9 mouse cellular contexts compared by ENCODE assay signal in the genomic region with DNA sequence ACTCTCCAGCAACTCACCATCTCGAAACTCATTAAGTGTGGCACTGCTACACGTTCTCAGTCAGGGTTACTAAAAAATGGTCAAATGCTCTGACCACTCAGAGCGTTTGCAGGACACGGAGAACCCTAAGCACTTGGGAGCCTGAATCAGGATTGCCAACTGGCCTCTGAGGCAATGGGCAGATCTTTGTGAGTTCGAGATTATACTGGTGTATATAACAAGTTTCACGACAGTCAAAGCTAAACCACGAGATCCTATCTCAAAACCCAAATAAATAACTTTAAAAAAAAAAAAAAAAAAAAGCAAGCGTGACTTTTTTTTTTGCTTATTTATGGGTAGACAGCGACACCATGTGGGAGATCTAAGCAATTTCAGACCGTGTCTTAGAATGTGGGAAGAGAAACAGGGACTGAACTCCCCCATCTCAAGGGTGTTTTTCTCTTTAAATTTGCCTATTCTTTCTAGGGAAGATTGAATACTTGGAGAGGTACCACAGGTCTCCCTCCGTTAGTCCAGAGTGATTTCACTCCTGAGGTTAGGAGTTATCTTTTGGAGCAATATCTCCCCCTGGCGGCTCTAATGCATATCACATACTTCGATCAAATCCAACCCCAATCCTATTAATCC. TPM values are rescaled to one million over a fixed set of nuclear protein-coding genes. Genes with fewer than 3 reads are reported as not detected.
DNase-seq lines count a peak whose midpoint lies in the region; ATAC-seq and TF ChIP-seq lines count a peak whose summit lies in the region.
"Had no signal": no experiment of that assay in that cellular context is flagged by ENCODE, and none has a peak within 500 bp of the region (broad histone marks: within the 10 kb centered on the region; RNA-seq: fewer than 3 reads in every experiment).

No protein-coding gene starts in this region.

- no peaks in the 10 kb centered on the region for H3K27me3 ChIP-seq in thymus, adult 2 months (ENCODE audit: control insufficient read depth, insufficient read depth, low read length)
- H3K27me3 ChIP-seq in cerebellum, adult 2 months (ENCODE audit: control insufficient read depth, insufficient read depth, low read length): no peaks in the 10 kb centered on the region
- H3K27me3 ChIP-seq in forebrain, postnatal 0 days (ENCODE audit: insufficient read depth, low read length): peaks cover 10% of the 10 kb centered on the region
- H3K27me3 ChIP-seq in lung, embryonic 15.5 days: peaks cover 23% of the 10 kb centered on the region; the same call in 1 of the 2 replicates

- no peak for TF ChIP-seq CTCF in thymus, adult 2 months (IDR thresholded peaks at IDR 0.05; ENCODE audit: borderline replicate concordance, control insufficient read depth, extremely low read depth, insufficient read depth, low read length, poor library complexity)
- peak; percentile 55; the same call in 1 of the 2 replicates for TF ChIP-seq CTCF in cerebellum, adult 2 months (IDR thresholded peaks at IDR 0.05; ENCODE audit: borderline replicate concordance, insufficient read depth, low read depth, low read length)
- TF ChIP-seq CTCF in forebrain, postnatal 0 days (IDR thresholded peaks at IDR 0.05; ENCODE audit: low read depth): peak; percentile 76

- H3K4me1 ChIP-seq in thymus, adult 2 months (replicated peaks; ENCODE audit: control insufficient read depth, insufficient read depth, low read length): peaks cover 19% of the 10 kb centered on the region
- H3K4me1 ChIP-seq in cerebellum, adult 2 months (ENCODE audit: control insufficient read depth, insufficient read depth, low read length): no peaks in the 10 kb centered on the region
- H3K4me1 ChIP-seq in forebrain, postnatal 0 days (ENCODE audit: insufficient read depth): peaks cover 12% of the 10 kb centered on the region; the same call in 1 of the 2 replicates
- peaks cover 11% of the 10 kb centered on the region for H3K4me1 ChIP-seq in lung, embryonic 15.5 days

- 3% methylated on average over 13 of the region's 13 CpGs for WGBS in thymus, adult 2 months
- 2% methylated on average over 13 of the region's 13 CpGs for WGBS in cerebellum, adult 2 months
- 4% methylated on average over 13 of the region's 13 CpGs for WGBS in forebrain, postnatal 0 days
- WGBS in lung, embryonic 15.5 days: 3% methylated on average over 13 of the region's 13 CpGs

- no peaks in the 10 kb centered on the region for H3K36me3 ChIP-seq in thymus, adult 2 months (ENCODE audit: control insufficient read depth, insufficient read depth, low read length)
- no peaks in the 10 kb centered on the region for H3K36me3 ChIP-seq in forebrain, postnatal 0 days (ENCODE audit: insufficient read depth)
- no peaks in the 10 kb centered on the region for H3K36me3 ChIP-seq in lung, embryonic 15.5 days

- peak overlapping the region; percentile 68 for H3K4me2 ChIP-seq in forebrain, postnatal 0 days (ENCODE audit: low read depth)
- H3K4me2 ChIP-seq in lung, embryonic 15.5 days: peak overlapping the region; percentile 85

- no peak overlapping the region for H3K27ac ChIP-seq in thymus, adult 2 months (ENCODE audit: control insufficient read depth, insufficient read depth, low read length)
- H3K27ac ChIP-seq in cerebellum, adult 2 months (ENCODE audit: insufficient read depth, low read length): no peak overlapping the region
- no peak overlapping the region for H3K27ac ChIP-seq in forebrain, postnatal 0 days (ENCODE audit: low read depth, low read length)
- H3K27ac ChIP-seq in lung, embryonic 15.5 days: no peak overlapping the region

- DNase-seq in thymus, adult 2 months: peak; percentile 38
- no peak for DNase-seq in thymus, adult 18-20 months
- DNase-seq in cerebellum, adult 2 months: peak; percentile 46 to 51
- peak; percentile 84 for DNase-seq in forebrain, postnatal 0 days
- peak; percentile 80 for DNase-seq in kidney, adult 9 months
- DNase-seq in ovary, postnatal 10 days (ENCODE audit: low spot score): no peak

- TF ChIP-seq POLR2A in thymus, adult 2 months (IDR thresholded peaks at IDR 0.05; ENCODE audit: control insufficient read depth, extremely low read depth, insufficient read depth, low read length, poor library complexity): no peak
- TF ChIP-seq POLR2A in cerebellum, adult 2 months (IDR thresholded peaks at IDR 0.05; ENCODE audit: borderline replicate concordance, insufficient read depth, low read length): no peak

- peak overlapping the region; percentile 37; the same call in 1 of the 2 replicates for H3K9ac ChIP-seq in forebrain, postnatal 0 days
- peak overlapping the region; percentile 35 for H3K9ac ChIP-seq in lung, embryonic 15.5 days

- ATAC-seq in forebrain, postnatal 0 days: peak; percentile 26; the same call in 1 of the 2 replicates
- no peak; the same call in 1 of the 2 replicates for ATAC-seq in lung, embryonic 15.5 days (ENCODE audit: borderline replicate concordance, extremely low read depth, low FRiP score, low TSS enrichment)
- ATAC-seq in neutrophil, adult 5-6 weeks (ENCODE audit: extremely low read depth, insufficient number of reproducible peaks, low FRiP score, poor library complexity, severe bottlenecking): 0 out of 2 replicates have a peak, but pooled peaks have one; percentile 18

- peak overlapping the region; percentile 33 for H3K4me3 ChIP-seq in thymus, adult 2 months (ENCODE audit: control insufficient read depth, insufficient read depth, low read length)
- H3K4me3 ChIP-seq in cerebellum, adult 2 months (replicated peaks; ENCODE audit: insufficient read depth, low read depth, low read length): peak overlapping the region; percentile 50
- peak overlapping the region; percentile 32 for H3K4me3 ChIP-seq in forebrain, postnatal 0 days (ENCODE audit: low read depth, low read length)
- peak overlapping the region; percentile 41 for H3K4me3 ChIP-seq in lung, embryonic 15.5 days

- H3K9me3 ChIP-seq in forebrain, postnatal 0 days (ENCODE audit: low read length): no peaks in the 10 kb centered on the region
- H3K9me3 ChIP-seq in lung, embryonic 15.5 days: no peaks in the 10 kb centered on the region

RNA-seq across cellular contexts. Expression of a gene that starts 2.8 kb away (rescaled TPM):
- polyA plus RNA-seq in thymus, adult 2 months (2012; rRNA removed): 4.0 and 4.3 TPM in 2 replicates
- polyA plus RNA-seq in cerebellum, adult 2 months (2012; rRNA removed): 0.08 TPM in 1 of 2 replicates, not detected in the other
- total RNA-seq in forebrain, postnatal 0 days (2014; rRNA removed): not detected in 2 replicates
- not detected in 2 replicates for polyA plus RNA-seq in forebrain, postnatal 0 days (2015; fragmentation: Nextera tagmentation; extraction: Ambion mirVana)
- 0.05 TPM in 1 of 2 replicates, not detected in the other for polyA plus RNA-seq in lung, embryonic 15.5 days (2015; fragmentation: Nextera tagmentation; extraction: Ambion mirVana)
- total RNA-seq in neutrophil, adult 5-6 weeks (2017): 0.37 and 0.81 TPM in 2 replicates
- total RNA-seq: heart, postnatal 14 days had no signal

RNA-seq across cellular contexts. Expression of a gene that starts 8.7 kb away (rescaled TPM):
- 3.1 and 4.8 TPM in 2 replicates for polyA plus RNA-seq in thymus, adult 2 months (2012; rRNA removed)
- 0.21 and 1.00 TPM in 2 replicates for polyA plus RNA-seq in cerebellum, adult 2 months (2012; rRNA removed)
- total RNA-seq in forebrain, postnatal 0 days (2014; rRNA removed): not detected in 2 replicates
- 0.45 and 1.4 TPM in 2 replicates for polyA plus RNA-seq in forebrain, postnatal 0 days (2015; fragmentation: Nextera tagmentation; extraction: Ambion mirVana)
- 0.55 and 0.95 TPM in 2 replicates for polyA plus RNA-seq in lung, embryonic 15.5 days (2015; fragmentation: Nextera tagmentation; extraction: Ambion mirVana)
- 76.5 and 79.1 TPM in 2 replicates for total RNA-seq in neutrophil, adult 5-6 weeks (2017)

RNA-seq across cellular contexts. Expression of a gene that starts 11.1 kb away (rescaled TPM):
- 0.42 TPM in 1 of 2 replicates, not detected in the other for polyA plus RNA-seq in thymus, adult 2 months (2012; rRNA removed)
- 0.54 and 0.70 TPM in 2 replicates for polyA plus RNA-seq in cerebellum, adult 2 months (2012; rRNA removed)
- 0.95 and 2.8 TPM in 2 replicates for total RNA-seq in forebrain, postnatal 0 days (2014; rRNA removed)
- 0.97 and 1.0 TPM in 2 replicates for polyA plus RNA-seq in forebrain, postnatal 0 days (2015; fragmentation: Nextera tagmentation; extraction: Ambion mirVana)
- 0.42 and 0.59 TPM in 2 replicates for polyA plus RNA-seq in lung, embryonic 15.5 days (2015; fragmentation: Nextera tagmentation; extraction: Ambion mirVana)
- total RNA-seq in neutrophil, adult 5-6 weeks (2017): 0.81 TPM in 1 of 2 replicates, not detected in the other

RNA-seq across cellular contexts. Expression of a gene that starts 15.2 kb away (rescaled TPM):
- 7.5 and 9.3 TPM in 2 replicates for polyA plus RNA-seq in thymus, adult 2 months (2012; rRNA removed)
- polyA plus RNA-seq in cerebellum, adult 2 months (2012; rRNA removed): 2.3 and 3.0 TPM in 2 replicates
- total RNA-seq in forebrain, postnatal 0 days (2014; rRNA removed): 11.7 and 13.5 TPM in 2 replicates
- polyA plus RNA-seq in forebrain, postnatal 0 days (2015; fragmentation: Nextera tagmentation; extraction: Ambion mirVana): 14.3 and 16.5 TPM in 2 replicates
- 75.9 and 83.4 TPM in 2 replicates for polyA plus RNA-seq in lung, embryonic 15.5 days (2015; fragmentation: Nextera tagmentation; extraction: Ambion mirVana)
- total RNA-seq in neutrophil, adult 5-6 weeks (2017): 1.5 and 2.0 TPM in 2 replicates

RNA-seq across cellular contexts. Expression of a gene that starts 18.6 kb away (rescaled TPM):
- polyA plus RNA-seq in thymus, adult 2 months (2012; rRNA removed): 172 and 198 TPM in 2 replicates
- 567 and 609 TPM in 2 replicates for polyA plus RNA-seq in cerebellum, adult 2 months (2012; rRNA removed)
- 69.9 and 93.0 TPM in 2 replicates for total RNA-seq in forebrain, postnatal 0 days (2014; rRNA removed)
- polyA plus RNA-seq in forebrain, postnatal 0 days (2015; fragmentation: Nextera tagmentation; extraction: Ambion mirVana): 97.1 and 121 TPM in 2 replicates
- 51.1 and 55.3 TPM in 2 replicates for polyA plus RNA-seq in lung, embryonic 15.5 days (2015; fragmentation: Nextera tagmentation; extraction: Ambion mirVana)
- total RNA-seq in neutrophil, adult 5-6 weeks (2017): 66.8 and 75.6 TPM in 2 replicates

Comparison
In these comparisons a context has a peak if more than half of its experiments do, and no peak if none do; other contexts are left out.
1. DNase-seq: peak in thymus, adult 2 months (single experiment), cerebellum, adult 2 months (2 of 2), forebrain, postnatal 0 days (single experiment) and kidney, adult 9 months (single experiment); none in thymus, adult 18-20 months (0 of 2) and ovary, postnatal 10 days (single experiment).
2. Peak in every context shown above with its lines, with median percentiles within 50 percentile points of each other: H3K4me3 ChIP-seq.